Mouse (Mus musculus) cerebellum, postnatal 4 days (tissue): ENCODE measurements around the gene 2010300C02Rik.
A peak's percentile ranks its signal among the peaks of the same experiment; 100 is the strongest.

Experiments
- DNase-seq, 2 experiments: peaks; one replicate each; pipeline ENCODE4 v3.0.0; 2022; ENCODE audit warnings: low spot score in 2 of 2, mixed read lengths in 1 of 2

Gene 2010300C02Rik

GRCm38 (mm10) chr1:37711596-37712356 is 8.1 kb downstream of the 2010300C02Rik start:
- DNase-seq = no peak

DNA sequence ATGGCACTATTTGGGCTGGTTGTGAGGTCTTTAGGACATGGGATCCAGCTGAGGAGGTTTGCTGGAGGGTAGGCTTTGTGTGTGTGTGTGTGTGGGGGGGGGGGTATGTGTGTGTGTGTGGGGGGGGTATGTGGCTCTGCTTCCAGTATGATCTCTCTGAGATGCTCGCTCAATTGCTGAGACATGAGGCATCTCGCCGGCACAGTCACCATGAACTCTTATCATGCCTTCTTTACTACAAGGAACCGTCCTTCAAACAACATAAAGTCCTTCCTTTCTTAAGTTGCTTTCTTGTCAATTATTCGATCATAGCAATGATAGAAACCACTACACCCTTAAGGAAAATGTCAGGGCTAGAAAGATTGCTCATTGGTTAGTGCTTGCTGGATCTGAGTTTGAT is 8.8 kb downstream of the 2010300C02Rik start:
- no peak for DNase-seq

DNA sequence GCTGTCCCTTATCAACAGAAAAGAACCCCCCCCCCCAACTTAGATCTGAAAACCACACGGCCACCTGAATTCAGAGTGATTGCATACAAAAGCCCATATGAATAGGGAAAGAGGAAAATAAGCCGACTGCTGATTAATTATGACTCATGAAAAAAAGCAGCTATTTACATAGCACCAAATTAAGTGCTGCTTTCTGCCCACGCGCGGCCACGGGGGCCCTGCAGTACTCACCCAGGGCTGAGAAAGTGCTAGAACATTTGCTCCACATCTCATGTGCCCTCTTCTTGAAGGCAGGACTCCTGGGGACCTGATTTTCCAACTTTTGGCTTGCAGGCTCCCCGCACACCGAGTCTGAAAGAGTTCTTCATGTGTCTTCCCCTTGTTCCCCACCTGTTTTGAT is 10.1 kb downstream of the 2010300C02Rik start:
- no peak for DNase-seq

DNA sequence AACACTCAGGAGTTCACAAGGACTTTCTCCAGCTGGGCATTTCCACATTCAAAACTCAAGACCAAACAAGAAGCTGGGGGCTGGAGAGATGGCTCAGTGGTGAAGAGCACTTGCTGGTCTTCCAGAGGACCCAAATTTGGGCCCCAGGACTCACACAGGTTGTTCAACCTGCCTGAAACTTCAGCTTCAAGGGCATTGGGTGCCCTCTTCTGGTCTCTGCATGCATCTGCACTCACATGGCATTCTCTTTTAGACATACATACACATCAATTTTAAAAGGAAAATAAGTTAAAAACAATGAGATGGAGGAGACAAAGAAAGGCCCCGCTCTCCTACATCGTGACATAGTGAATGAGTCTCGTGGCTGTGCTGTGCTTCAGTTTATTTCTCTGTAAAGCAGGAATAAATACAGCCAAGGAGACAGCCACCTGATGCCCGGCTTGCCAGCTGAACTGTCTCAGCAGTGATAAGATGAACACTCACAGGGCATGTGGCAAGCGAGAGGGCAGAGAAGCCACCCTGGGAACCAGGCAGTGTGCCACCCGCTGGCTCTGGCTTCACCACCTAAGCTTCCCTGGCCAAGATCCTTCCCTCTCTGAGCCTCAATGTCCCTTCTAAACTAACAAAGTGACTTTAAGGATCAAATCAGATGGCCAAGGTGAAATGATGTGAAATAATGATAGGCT is 11.5 kb downstream of the 2010300C02Rik start:
- no peak for DNase-seq

GRCm38 (mm10) chr1:37702326-37702725 is 17.6 kb downstream of the 2010300C02Rik start:
- no peak for DNase-seq

GRCm38 (mm10) chr1:37698852-37699439 is 20.9 kb downstream of the 2010300C02Rik start:
- no peak for DNase-seq

- no peak for DNase-seq
Measured at GRCm38 (mm10) chr1:37698186-37698839, 21.6 kb downstream of the 2010300C02Rik start.

DNA sequence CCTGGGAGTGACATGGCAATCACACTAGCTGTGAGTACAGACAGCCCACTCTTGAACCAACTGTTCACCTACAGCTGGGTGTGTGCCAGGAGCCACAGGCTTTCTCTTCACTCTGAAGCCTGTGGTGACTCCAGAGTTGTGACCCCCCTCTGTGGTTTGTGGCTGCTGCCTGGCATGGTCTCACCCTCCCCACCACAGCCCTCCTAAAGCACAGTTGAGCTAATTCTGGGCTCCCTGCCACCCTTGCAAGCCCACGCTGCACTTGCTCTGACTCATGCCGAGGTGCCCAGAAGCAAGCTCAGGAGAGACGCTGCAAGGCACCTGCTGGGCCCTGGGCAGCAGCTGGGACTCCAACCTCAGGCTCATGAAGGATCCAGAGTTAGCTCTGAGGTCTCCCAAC is 23.0 kb downstream of the 2010300C02Rik start:
- DNase-seq = peak in 1 of 2 experiments; percentile 18

DNA sequence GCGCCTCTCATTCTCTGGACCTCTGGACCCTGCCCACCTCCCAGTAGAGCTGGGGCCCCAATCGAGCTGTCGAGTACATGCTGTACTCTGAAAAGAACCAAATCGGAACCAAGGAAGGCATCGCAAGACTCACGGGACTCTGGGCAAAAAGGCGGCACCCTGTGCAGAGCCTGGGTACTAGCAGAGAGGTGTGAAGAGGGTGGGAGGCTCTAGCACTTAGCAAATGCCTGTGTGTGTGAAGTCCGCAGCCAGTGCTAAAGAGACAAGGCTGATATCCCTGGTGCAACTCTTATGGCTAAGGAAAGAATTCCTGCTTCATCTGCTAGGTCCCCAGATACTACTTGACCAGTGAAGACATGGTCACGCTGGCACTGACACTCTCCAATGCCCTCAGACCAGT is 24.2 kb downstream of the 2010300C02Rik start:
- DNase-seq = no peak

- no peak for DNase-seq
Measured at GRCm38 (mm10) chr1:37694417-37694816, 25.5 kb downstream of the 2010300C02Rik start.

DNA sequence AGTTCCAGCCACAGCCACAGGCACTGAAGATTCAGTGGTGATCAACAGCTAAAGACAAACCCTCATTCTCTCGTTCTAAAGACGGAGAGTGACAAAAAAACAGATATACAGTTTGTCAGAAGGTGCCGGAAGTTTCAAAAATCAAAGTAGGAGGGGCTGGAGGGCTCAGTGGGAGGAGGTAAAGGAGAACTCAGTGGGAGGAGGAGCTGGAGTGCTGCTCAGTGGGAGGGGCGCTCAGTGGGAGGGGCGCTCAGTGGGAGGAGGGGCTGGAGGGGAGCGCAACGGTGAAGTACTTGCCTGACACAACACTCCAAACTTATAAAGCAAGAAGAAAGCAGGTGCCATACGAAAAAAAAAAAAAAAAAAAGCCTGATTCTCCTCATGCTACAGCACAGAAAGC is 28.7 kb downstream of the 2010300C02Rik start:
- no peak for DNase-seq

- no peak for DNase-seq
Measured at GRCm38 (mm10) chr1:37690665-37691064, 29.2 kb downstream of the 2010300C02Rik start.

GRCm38 (mm10) chr1:37689730-37690129 is 30.2 kb downstream of the 2010300C02Rik start:
- DNase-seq = no peak

DNA sequence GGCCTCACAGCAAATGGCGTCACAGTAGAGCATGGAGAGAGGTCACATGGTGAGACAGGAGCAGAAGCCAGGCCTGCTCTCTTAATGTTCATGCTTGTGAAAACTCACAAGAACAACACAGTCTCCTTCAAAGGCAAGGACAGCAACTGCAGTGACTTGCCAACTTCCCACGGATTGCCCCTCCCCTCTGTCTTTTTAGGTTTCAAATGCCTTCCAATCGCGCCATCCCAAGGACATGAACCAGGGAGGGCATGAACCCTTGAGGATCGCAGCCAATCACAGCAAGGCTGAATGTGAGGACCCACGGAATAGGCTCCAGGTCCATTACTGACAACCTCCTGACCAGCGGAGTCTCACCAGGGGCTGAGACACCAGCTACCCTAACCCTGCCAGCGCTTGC is 31.5 kb downstream of the 2010300C02Rik start:
- no peak for DNase-seq

DNA sequence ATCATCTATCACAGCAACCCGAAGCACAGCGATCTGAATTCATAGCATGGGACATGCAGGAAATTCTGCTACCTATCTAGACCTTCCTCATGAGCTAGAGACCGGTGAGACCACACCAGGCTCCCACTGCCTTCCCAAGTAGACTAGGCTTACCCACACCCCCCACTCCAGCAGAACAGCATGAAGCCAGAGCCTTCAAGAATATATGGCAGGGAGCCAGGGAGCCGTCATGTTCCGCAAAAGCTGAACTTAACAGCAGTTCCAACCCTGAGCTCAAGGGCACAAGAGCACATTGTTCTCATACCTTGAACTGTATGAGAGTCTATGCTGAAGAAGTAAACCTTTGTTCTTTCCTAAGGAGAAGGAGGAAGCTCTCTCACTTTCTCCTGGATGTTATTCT is 32.4 kb downstream of the 2010300C02Rik start:
- DNase-seq = peak in 1 of 2 experiments; percentile 23

DNA sequence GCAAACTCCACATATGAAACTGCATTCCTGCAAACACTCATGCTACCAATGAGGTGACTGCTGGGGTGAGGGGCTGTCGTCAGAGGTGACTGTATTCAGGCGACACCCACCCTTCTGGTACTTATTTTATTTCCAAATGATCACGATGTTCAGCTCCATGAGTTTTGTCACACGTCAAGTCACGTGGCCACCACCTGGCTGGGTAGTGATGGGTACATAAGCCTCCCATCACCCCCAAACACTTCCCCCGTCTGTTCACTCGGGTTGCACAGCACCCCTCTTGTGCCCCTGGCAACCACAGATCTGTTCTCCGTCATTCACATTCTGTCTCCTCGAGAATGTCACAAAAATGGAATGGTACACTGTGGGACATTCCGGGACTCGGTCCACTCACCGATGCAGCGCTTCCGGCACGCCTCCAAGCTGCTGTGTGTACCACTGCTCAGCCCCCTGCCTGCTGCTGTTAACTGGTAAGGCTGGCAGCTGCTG is 32.9 kb downstream of the 2010300C02Rik start:
- peak in 1 of 2 experiments; percentile 14 for DNase-seq

GRCm38 (mm10) chr1:37678327-37679123 is 41.4 kb downstream of the 2010300C02Rik start:
- DNase-seq = peak; percentile 65 to 80

DNA sequence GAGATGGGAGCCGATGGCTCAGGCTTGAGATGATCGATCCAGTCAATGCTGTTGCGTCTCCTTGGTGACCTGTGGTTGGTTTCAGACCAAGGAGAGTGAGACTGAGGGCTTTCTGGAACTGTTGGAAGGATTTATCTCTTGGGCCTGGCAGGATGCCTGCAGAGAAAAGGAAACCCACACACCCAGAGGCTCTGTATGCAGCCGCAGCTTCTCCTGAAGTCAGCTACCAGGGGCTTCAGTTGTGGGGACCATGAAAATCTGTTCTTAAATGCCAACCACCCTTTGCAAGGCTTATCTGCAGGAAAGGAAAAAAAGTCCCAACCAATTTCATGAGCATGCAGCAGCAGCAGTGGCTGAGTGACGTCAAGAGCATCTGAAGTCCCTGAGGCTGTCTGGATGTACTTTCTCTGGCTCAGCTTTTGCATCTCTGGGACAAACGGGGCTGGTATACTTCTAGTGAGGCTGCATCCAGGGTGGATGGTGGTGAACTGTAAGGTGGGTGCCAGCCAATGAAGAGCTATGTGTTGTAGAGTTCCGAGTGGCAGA is 42.8 kb downstream of the 2010300C02Rik start:
- no peak for DNase-seq

GRCm38 (mm10) chr1:37675444-37675843 is 44.4 kb downstream of the 2010300C02Rik start:
- no peak for DNase-seq

DNA sequence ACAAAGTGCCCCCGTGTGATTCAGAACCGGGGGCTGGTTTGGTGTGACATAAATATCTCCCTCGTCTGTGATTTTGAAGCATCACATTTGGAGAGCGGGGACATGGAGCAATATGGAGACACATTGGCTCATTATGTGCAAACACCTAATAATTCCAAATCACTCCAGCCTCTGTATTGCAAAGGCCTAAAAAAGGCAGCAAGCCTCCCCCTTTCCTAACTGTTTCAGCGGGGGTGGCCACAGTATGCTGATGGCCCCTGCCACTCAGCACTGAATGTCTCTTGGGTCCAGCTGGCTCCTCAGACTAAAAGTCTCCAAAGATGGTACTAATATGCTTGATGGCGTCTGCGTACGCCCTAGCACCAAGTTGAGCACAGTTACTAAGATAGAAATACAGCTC is 45.6 kb downstream of the 2010300C02Rik start:
- no peak for DNase-seq

- no peak for DNase-seq
Measured at GRCm38 (mm10) chr1:37671316-37671715, 48.6 kb downstream of the 2010300C02Rik start.
